Mouse (Mus musculus): Measurements from ENCODE around the gene Metap2.

- TF ChIP-seq CTCF (IDR thresholded peaks at IDR 0.05) (no peak), EP300 (IDR thresholded peaks at IDR 0.05) (no peak)
Measured at GRCm38 (mm10) chr10:93888935-93889578, 7.8 kb downstream of the Metap2 start.
